Mouse (Mus musculus): Measurements from ENCODE around the gene Zfp30. TPM values are rescaled to one million over a fixed set of nuclear protein-coding genes. Genes with fewer than 3 reads are reported as not detected.

The Zfp30 gene
- 1 to 10 TPM; 1.2 to 1.5 TPM for total RNA-seq (2023)

DNA sequence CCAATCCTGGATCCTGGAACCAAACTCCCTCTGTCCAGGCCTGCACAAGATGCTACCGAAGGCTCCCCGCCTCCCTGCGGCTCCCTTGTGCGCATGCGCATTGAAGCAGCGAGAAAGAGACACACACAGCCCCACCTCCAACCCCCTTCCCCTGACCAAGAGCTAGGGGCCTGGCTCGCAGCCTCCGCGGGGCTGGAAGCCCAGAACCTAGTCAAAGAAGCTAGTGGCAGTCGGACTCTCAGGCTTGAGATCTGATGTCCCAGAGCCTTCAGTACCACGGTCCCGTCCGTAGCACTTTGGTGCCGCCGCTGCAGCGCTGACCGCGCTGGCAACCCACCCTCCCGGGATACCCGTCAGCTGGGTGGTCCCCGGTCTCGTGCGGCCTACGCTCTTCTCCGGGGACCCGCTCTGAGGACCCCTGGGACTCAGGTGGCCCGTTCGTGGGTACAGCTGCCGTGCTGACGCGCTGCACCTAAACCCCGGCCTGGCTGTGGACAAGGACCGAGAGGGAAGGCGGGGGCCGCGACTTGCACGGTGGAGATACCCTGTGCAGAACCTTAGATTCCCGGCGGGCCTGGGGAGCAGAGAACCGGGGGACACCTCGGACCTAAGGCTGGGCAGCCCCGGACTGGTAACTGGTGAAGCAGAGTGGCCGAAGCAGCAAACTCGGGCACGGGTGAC, at the start of gene Zfp30:
Gene Zfp30 (plus strand): TSS at position 128 of the 681 bp plus-strand sequence.

DNA sequence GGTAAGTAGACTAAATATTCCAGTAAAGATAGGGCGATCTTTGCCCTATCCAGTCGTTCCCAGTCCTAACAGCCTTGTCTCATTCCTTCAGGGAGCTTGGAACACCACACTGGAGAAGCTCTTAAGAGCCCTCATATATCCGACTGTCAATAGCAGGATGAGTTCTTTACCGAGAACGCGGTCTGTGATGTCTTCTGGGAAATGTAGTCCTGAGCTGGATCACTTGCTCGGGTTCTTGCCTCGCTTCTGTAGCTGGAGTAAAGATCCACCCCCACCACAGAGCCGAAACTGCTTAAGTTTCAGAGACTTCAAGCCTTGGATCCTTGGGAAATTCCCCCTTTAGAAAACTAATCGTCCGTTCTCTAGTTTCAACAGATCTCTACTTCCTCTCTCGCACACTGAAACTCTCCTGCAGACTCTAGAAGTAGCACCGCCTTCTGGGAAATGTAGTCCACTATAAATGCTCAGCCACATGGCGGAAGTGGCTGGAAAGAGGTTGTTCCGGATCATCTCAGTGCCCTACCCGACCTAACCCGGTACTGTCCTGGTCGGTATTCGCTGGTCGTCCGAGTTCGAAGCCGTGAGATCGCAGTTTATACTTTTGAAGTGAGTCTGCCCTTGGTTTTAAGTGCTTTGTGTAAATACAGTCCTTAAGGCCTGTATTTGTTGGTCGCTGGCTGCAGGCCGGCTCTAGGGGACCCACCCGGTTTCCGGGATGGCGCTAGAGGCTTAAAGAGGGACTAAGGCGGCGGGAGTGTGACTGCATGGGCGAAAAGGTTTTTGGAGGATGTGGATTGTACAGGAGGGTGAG, 15.5 kb upstream of the Zfp30 start, which contains the start of gene Zfp84:
Gene Zfp84 (plus strand): TSS at position 463 of the 811 bp plus-strand sequence.

GRCm38 (mm10) chr7:29815910-29816429, 32.2 kb downstream of the Zfp30 start, which contains the start of gene Zfp790:
Gene Zfp790 (plus strand): TSS chr7:29816114.

Other genes with a start within 250 kb of the Zfp30 start
- gene Catsperg2, start 57.0 kb upstream of the Zfp30 start, total RNA-seq (2023), result not detected
- gene Zfp84, start 15.4 kb upstream of the Zfp30 start, total RNA-seq (2023), result 10 to 100 TPM; 18.2 to 21.5 TPM
- gene Zfp790, start 32.1 kb downstream of the Zfp30 start, total RNA-seq (2023), result 10 to 100 TPM; 13.3 to 13.8 TPM
- 1 to 10 TPM; 6.9 to 7.2 TPM for gene Zfp940, start 69.7 kb downstream of the Zfp30 start, total RNA-seq (2023)
- 10 to 100 TPM; 21.1 to 23.9 TPM for gene Zfp420, start 76.0 kb downstream of the Zfp30 start, total RNA-seq (2023)
- 10 to 100 TPM in 1 of 2 experiments, 1 to 10 TPM in 1; 8.1 to 10.1 TPM for gene Zfp27, start 122.6 kb downstream of the Zfp30 start, total RNA-seq (2023)
- 1 to 10 TPM; 3.5 to 4.1 TPM for gene Zfp383, start 124.2 kb downstream of the Zfp30 start, total RNA-seq (2023)
- 10 to 100 TPM; 12.8 to 14.0 TPM for gene Zfp74, start 170.1 kb downstream of the Zfp30 start, total RNA-seq (2023)
- gene Zfp568, start 200.0 kb downstream of the Zfp30 start, total RNA-seq (2023), result 10 to 100 TPM; 20.8 to 22.1 TPM